Mouse (Mus musculus): ENCODE results near the gene Tmc8. TPM values are rescaled to one million over a fixed set of nuclear protein-coding genes. Genes with fewer than 3 reads are reported as not detected.
"Not testable (repeated sequence)": the region's sequence is repeated elsewhere in the genome, so short reads cannot be mapped to it uniquely, and the experiment has no call there.

Gene Tmc8
- total RNA-seq, 2 experiments from 2014 or later = 1.8 to 2.0 TPM

DNA sequence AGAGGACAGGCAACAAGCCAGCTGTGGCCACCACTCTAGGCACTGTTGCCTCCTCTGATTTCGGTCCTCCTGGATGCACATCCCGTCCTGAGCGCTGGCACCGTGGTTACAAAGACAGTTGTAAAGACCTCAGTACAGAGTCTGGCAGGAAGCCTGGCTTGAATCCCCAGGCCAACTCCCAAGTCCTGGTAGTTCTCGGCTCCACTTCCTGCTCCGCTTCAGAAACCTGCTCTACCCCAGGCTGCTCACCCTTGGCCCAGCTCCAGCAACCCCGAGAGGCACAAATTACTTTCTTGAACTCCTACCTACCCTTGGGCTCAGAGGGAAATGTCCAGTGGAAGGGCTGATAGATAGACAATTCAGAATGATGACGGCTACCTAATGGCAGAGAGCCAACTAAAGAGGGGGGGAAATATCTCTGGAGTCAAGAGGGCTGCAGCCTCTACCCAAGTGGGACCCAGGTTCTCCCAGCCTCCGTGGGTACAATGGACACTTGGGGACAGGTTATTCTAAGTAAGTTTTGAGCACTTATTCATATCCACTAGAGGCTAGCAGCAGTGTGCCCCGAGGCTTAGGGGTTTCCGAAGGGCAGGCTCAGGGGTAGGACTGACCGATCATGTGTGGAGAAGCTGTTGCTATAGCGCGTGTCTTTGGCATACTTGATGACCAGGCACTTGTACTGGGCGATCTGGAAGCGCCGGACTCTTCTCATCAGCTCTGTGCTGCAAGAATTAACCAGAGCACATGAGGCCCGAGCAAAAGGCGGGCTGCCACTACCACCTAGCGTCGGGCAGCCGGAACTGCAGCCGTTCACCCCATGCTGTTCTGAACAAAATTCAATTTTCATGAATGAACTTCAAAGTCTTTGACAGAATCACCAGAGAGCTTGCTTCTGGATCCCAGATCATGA lies 42.4 kb downstream of the Tmc8 start:
- DNase-seq (ENCODE audit: low spot score in 2 of 2) = peak; percentile 58 to 76

DNA sequence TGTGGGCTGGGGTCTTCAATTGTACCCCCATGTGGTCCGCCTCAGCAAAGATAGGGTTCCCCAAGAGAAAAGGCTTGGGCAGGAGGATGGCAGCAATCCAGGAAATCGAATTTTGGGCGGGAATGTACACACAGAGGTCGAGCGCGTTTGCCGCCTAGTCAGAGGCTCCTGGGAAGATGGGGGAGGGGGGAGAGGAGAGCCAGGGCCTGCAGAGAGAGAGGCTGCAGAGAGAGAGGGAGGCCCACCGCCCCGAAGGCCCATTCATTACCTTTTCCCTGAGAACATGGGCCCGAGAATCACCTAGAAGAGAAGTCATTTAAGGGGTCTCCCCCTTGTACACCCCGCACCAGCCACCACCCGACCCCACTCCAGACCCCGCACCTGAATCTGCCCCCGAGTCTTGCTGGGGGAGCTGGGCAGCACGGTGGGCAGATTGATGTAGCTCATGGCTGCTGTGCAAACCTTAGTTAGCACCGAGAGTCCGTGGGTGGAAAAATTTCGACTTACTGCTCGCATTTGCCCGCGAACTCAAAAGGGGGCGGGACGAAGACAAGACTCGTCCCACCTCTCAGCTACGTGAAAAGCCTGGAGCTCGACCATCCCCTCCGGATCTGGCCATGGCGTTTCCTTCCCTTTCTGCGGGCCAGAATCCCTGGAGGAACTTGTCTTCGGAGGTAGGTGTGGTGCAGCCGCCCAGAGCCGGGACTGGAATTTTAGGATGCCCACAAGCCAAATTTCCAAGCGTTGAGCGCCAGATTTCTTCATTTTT lies 43.6 kb downstream of the Tmc8 start, which contains the start of the genes Afmid and Tk1:
Gene Afmid, plus strand, starts transcription at position 592 of the 769 bp plus-strand sequence.
Gene Tk1, minus strand, starts transcription at position 760 of the 769 bp plus-strand sequence.
- peak; percentile 61 to 79 for DNase-seq (ENCODE audit: low spot score in 2 of 2)

DNA sequence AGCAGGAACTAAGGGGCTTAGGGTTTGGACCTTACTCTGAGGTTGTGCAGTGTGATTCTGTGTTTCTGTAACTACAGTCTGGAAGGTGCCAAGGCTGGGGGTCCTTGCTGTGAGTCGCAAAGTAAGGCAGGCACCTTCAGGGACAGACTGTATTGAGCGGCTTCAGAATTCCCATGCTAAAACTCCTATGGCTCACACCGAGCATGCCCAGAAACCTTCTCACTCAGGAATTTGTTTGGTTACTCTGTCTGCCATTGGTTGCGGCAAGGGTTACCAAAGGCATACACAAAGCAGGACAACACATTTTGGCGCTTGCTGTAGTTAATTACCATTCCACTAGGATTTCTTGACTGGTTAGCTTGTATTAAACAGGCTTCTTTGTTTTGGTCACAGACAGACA lies 44.3 kb downstream of the Tmc8 start:
- DNase-seq (ENCODE audit: low spot score in 2 of 2) = no peak

- DNase-seq (ENCODE audit: low spot score in 2 of 2) = no peak
Measured at GRCm38 (mm10) chr11:117826916-117827315, 45.0 kb downstream of the Tmc8 start.

DNA sequence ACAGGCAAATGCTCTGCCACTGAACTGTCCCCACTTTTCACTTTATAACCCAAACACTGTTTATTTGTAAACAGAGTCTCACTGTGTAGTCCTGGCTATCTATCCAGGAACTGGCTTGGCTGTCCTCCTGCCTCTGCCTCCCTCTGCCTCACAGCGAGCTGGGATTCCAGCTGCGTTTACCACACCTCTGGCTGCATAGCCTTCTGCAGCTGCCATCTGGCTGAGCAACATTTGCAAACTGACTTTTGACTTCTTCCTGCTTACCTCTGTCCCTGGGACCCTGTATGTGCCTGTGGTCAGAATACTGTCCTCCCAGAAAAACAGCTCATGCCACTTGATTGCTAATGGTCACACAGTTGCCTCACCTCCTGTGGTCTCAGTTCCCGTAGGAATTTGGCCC lies 45.5 kb downstream of the Tmc8 start:
- no peak for DNase-seq (ENCODE audit: low spot score in 2 of 2)

GRCm38 (mm10) chr11:117828149-117828887 lies 46.4 kb downstream of the Tmc8 start:
- peak in 1 of 2 experiments; percentile 45 for DNase-seq (ENCODE audit: low spot score in 2 of 2)

- peak in 1 of 2 experiments; percentile 66 for DNase-seq (ENCODE audit: low spot score in 2 of 2)
Measured at GRCm38 (mm10) chr11:117828888-117829604, 47.2 kb downstream of the Tmc8 start.

- DNase-seq (ENCODE audit: low spot score in 2 of 2) = no peak
Measured at GRCm38 (mm10) chr11:117829671-117830215, 47.9 kb downstream of the Tmc8 start.

DNA sequence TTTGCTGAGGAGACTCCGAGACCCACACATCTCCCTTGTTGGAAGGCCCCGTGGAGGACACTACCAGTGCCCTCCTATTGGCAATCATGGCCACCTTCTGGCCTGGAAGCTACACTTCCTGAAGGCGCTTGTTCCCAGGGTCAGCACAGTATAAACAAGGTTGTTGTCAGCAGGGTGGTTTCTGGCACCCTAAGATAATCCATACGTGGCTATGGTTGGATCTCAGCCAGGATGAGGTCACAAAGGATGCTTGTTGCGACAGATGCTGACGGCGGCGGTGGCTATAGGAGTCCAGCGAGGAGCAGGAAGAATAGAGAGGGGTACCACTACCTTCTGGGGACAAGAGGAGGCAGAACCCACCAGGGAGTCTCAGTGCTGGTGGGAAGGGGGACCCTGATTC lies 48.5 kb downstream of the Tmc8 start:
- DNase-seq (ENCODE audit: low spot score in 2 of 2) = no peak

GRCm38 (mm10) chr11:117832086-117832969 lies 50.5 kb downstream of the Tmc8 start:
- DNase-seq (ENCODE audit: low spot score in 2 of 2) = peak; percentile 75 to 84

- not testable (repeated sequence) for DNase-seq (ENCODE audit: low spot score in 2 of 2)
Measured at GRCm38 (mm10) chr11:117833509-117833908, 51.6 kb downstream of the Tmc8 start.

DNA sequence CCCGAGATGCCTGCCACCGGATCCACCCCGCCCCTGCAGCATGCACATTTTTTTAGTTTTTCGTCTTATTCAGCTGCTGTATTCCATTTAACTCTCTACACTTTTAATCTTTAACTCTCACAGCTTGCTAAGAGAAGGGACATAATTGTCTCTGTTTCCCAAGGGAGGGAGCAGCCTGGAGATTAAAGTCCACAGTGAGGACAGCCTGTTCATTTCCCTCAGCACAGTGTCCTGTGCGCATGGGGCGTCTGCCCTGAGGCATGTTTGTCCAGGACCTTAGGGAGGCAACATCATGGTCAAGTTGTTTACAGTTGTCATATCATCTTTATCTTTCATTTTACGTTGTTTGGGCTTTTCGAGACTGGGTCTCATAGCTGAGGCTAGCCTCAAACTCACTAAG lies 52.2 kb downstream of the Tmc8 start:
- DNase-seq (ENCODE audit: low spot score in 2 of 2) = no peak

GRCm38 (mm10) chr11:117836306-117836705 lies 54.4 kb downstream of the Tmc8 start:
- no peak for DNase-seq (ENCODE audit: low spot score in 2 of 2)

DNA sequence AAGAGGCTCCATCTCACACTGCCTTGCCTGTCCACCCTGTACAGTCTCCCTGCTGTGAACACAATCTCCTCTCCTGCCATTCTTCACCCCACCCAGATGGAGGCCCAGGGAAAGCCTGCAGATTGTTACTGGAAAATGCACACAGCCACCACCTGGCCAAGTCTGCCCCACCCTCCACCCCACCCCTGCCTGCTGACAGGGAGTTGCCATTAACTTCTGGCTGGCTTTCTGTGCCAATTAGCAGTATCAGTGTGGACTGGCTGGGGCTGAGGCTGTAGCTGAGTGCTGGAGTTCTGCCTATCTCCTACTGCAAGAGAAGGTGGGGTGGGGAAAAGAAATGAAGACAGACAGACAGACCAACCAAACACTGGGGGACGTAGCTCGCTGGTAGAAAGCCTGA lies 56.7 kb downstream of the Tmc8 start:
- DNase-seq (ENCODE audit: low spot score in 2 of 2) = no peak

DNA sequence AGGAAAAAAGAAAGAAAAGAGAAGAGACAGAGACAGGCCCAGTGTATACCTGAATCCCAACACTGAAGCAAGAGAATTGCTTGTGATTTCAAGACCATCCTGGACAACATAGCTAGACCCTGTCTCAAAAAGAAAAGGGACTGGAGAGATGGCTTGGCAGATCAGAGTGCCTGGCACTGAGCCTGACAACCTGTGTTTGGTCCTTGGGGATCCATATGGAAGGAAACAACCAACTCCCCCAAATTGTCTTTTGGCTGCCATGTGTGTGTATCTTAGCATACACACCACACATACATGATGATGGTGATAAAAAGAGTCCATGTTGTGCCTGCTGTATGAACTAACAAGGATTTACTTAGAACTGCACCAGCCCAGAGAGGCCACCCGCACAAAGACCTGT lies 57.1 kb downstream of the Tmc8 start:
- DNase-seq (ENCODE audit: low spot score in 2 of 2) = no peak

DNA sequence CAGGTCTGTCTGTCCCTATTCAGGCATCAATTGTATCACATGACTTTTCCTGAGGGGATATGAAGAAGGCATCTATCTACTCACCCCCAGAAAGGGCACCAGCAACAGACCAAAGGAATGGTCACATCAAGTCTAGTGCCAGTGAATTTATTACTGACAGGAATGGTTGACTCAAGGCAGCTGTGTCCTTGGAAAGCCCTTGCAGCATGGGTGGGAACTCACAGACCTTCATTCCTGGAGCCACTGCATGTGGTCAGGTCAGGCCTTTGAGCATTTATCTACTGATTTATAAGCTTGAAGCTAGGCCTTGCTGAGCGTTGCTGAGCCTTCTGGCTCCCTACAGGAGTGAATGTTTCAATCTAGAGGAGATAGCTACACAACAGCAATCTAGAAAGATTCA lies 59.0 kb downstream of the Tmc8 start:
- no peak for DNase-seq (ENCODE audit: low spot score in 2 of 2)
